ENCODE assay signal across 8 mouse cellular contexts in genomic region chr13:88822976-88823521, GRCm38 (mm10). TPM values are rescaled to one million over a fixed set of nuclear protein-coding genes. Genes with fewer than 3 reads are reported as not detected.
DNase-seq lines count a peak whose midpoint lies in the region; ATAC-seq and TF ChIP-seq lines count a peak whose summit lies in the region.

No protein-coding gene starts in this region.

- no peak for TF ChIP-seq CTCF in lung, adult 2 months (IDR thresholded peaks at IDR 0.05; ENCODE audit: insufficient read depth, low read length)

- H3K36me3 ChIP-seq in forebrain, embryonic 16.5 days (ENCODE audit: control insufficient read depth, insufficient read depth), result no peaks in the 10 kb centered on the region

- no peaks in the 10 kb centered on the region for H3K9me3 ChIP-seq in forebrain, embryonic 16.5 days (ENCODE audit: control insufficient read depth, low read length)

- ATAC-seq in forebrain, embryonic 16.5 days, result peak; percentile 14

- H3K9ac ChIP-seq in forebrain, embryonic 16.5 days (replicated peaks; ENCODE audit: low read depth, low read length), result peak overlapping the region; percentile 94

- peak overlapping the region; percentile 81 for H3K4me2 ChIP-seq in forebrain, embryonic 16.5 days (ENCODE audit: low read length)

- peak; percentile 18 for DNase-seq in left cerebral cortex, adult 11 months (ENCODE audit: low spot score)
- DNase-seq in left cerebral cortex, postnatal 4 days, result no peak
- DNase-seq in left cerebral cortex, adult 8-10 months (ENCODE audit: low spot score in 2 of 2), result peak; percentile 35 to 51
- DNase-seq in retina, embryonic 14.5 days (ENCODE audit: low spot score), result peak; percentile 38
- no peak for DNase-seq in gastrocnemius, postnatal 25 days
- no peak for DNase-seq in gastrocnemius, postnatal 4 days (ENCODE audit: low spot score in 2 of 2)
- no peak for DNase-seq in lung, adult 2 months

- H3K4me3 ChIP-seq in forebrain, embryonic 16.5 days (replicated peaks; ENCODE audit: low read length), result peak overlapping the region; percentile 55
- no peak overlapping the region for H3K4me3 ChIP-seq in lung, adult 2 months (replicated peaks; ENCODE audit: extremely low read depth, low read depth, low read length)

- no peaks in the 10 kb centered on the region for H3K27me3 ChIP-seq in forebrain, embryonic 16.5 days (replicated peaks; ENCODE audit: control insufficient read depth, insufficient read depth, low read length)

- H3K4me1 ChIP-seq in forebrain, embryonic 16.5 days (replicated peaks; ENCODE audit: control insufficient read depth, insufficient read depth, low read length), result peaks cover 10% of the 10 kb centered on the region
- H3K4me1 ChIP-seq in lung, adult 2 months (ENCODE audit: control insufficient read depth, insufficient read depth, low read length), result no peaks in the 10 kb centered on the region

- 14% methylated on average over 10 of the region's 10 CpGs for WGBS in forebrain, embryonic 16.5 days
- WGBS in lung, adult 2 months, result 23% methylated on average over 10 of the region's 10 CpGs

- intact Hi-C loops in left cerebral cortex, postnatal 4 days (cut with DNase I), result loop anchor here (10.0 kb wide), 2 partner anchors 352 to 712 kb away; partner anchors contain the start of gene Hapln1

- no peak for TF ChIP-seq POLR2A in lung, adult 2 months (IDR thresholded peaks at IDR 0.05; ENCODE audit: borderline replicate concordance, extremely low read depth, low read depth, low read length)

- peak overlapping the region; percentile 65 for H3K27ac ChIP-seq in forebrain, embryonic 16.5 days (ENCODE audit: low read length)

RNA-seq across cellular contexts. Expression of gene Edil3, which starts 1.8 kb away (rescaled TPM):
- 10 to 100 TPM; 64.7 to 71.7 TPM for total RNA-seq in left cerebral cortex, postnatal 4 days (2021)
- polyA plus RNA-seq in forebrain, embryonic 16.5 days (2015; fragmentation: Nextera tagmentation; extraction: Ambion mirVana), result 59.3 and 60.0 TPM in 2 replicates
- 100 to 1,000 TPM in 2 of 4 experiments, 10 to 100 TPM in 2; 94.9 to 107 (median 100) TPM for total RNA-seq in left cerebral cortex, adult 8-10 months (2022)
- total RNA-seq in gastrocnemius, postnatal 25 days (2021), result under 1 TPM; 0.08 to 0.26 TPM
- under 1 TPM; 0.54 to 0.65 TPM for total RNA-seq in gastrocnemius, postnatal 4 days (2021)
- 2.7 and 3.8 TPM in 2 replicates for polyA plus RNA-seq in lung, adult 2 months (2012; rRNA removed)

Comparison
In these comparisons a context has a peak if more than half of its experiments do, and no peak if none do; other contexts are left out.
1. DNase-seq: peak in left cerebral cortex, adult 11 months (single experiment), left cerebral cortex, adult 8-10 months (2 of 2) and retina, embryonic 14.5 days (single experiment); none in left cerebral cortex, postnatal 4 days (single experiment), gastrocnemius, postnatal 25 days (single experiment), gastrocnemius, postnatal 4 days (0 of 2) and lung, adult 2 months (single experiment).
2. RNA of gene Edil3, which starts 1.8 kb away (total RNA-seq): 94.9 to 107 TPM in left cerebral cortex, adult 8-10 months and 64.7 to 71.7 TPM in left cerebral cortex, postnatal 4 days; 0.54 to 0.65 TPM in gastrocnemius, postnatal 4 days and 0.08 to 0.26 TPM in gastrocnemius, postnatal 25 days; every median in the first group is over 10 times any median in the second.